Mouse (Mus musculus) liver, embryonic 14.5 days (tissue): ENCODE data around the gene Myo7a. TPM values are rescaled to one million over a fixed set of nuclear protein-coding genes. Genes with fewer than 3 reads are reported as not detected.

ENCODE experiments used
- ATAC-seq: fragments of 200-750 bp; cut with Nextera tagmentation; 2 replicates; pipeline ENCODE4 v1.8.0; 2017; ENCODE audit warnings: moderate number of reproducible peaks, mild to moderate bottlenecking, moderate library complexity; ENCODE audit not compliant: insufficient read depth
- DNase-seq, 3 experiments: peaks; one replicate each; pipeline ENCODE4 v3.0.0-alpha.2; 2012 to 2013; ENCODE audit warnings: low read depth in 3 of 3, low spot score in 3 of 3
- H3K27ac ChIP-seq: fragments of 300-500 bp; sonication (generic); 2 replicates; pipeline ENCODE4 v1.5.1; 2014; ENCODE audit warnings: moderate library complexity, mild to moderate bottlenecking, control low read depth, inconsistent platforms
- H3K27me3 ChIP-seq: fragments of 300-500 bp; sonication (generic); 2 replicates; pipeline ENCODE4 v1.6.1; 2014; ENCODE audit warnings: mild to moderate bottlenecking, low read length, moderate library complexity; ENCODE audit not compliant: control insufficient read depth, insufficient read depth
- H3K36me3 ChIP-seq: fragments of 300-500 bp; sonication (generic); replicated peaks from 2 replicates; pipeline ENCODE4 v1.6.1; 2014; ENCODE audit warnings: low read depth; ENCODE audit not compliant: control insufficient read depth, insufficient read depth
- H3K4me1 ChIP-seq, 2 experiments: fragments of 200-500 bp in 1 of 2; fragments of 300-500 bp in 1 of 2; sonication (generic) in 1 of 2; replicated peaks; 2 replicates each; pipeline ENCODE4 v1.6.1; 2012 to 2014; ENCODE audit warnings: antibody characterized with exemption in 1 of 2, inconsistent platforms in 1 of 2, low read length in 1 of 2; ENCODE audit not compliant: control insufficient read depth in 2 of 2, insufficient read depth in 2 of 2
- H3K4me2 ChIP-seq: fragments of 300-500 bp; sonication (generic); 2 replicates; pipeline ENCODE4 v1.6.1; 2014; ENCODE audit warnings: low read depth, mild to moderate bottlenecking, control low read depth, moderate library complexity
- H3K4me3 ChIP-seq, 2 experiments: fragments of 200-500 bp in 1 of 2; fragments of 300-500 bp in 1 of 2; sonication (generic) in 1 of 2; 2 replicates each; pipeline ENCODE4 v1.5.1; 2012 to 2014; ENCODE audit warnings: low read depth in 2 of 2, low read length in 2 of 2, mild to moderate bottlenecking in 2 of 2, control low read depth in 1 of 2, inconsistent platforms in 1 of 2, moderate library complexity in 1 of 2; ENCODE audit not compliant: insufficient read depth in 1 of 2
- H3K9ac ChIP-seq: fragments of 300-500 bp; sonication (generic); replicated peaks from 2 replicates; pipeline ENCODE4 v1.6.1; 2014; ENCODE audit warnings: mild to moderate bottlenecking, control low read depth, moderate library complexity
- H3K9me3 ChIP-seq: fragments of 300-500 bp; sonication (generic); 2 replicates; pipeline ENCODE4 v1.6.1; 2016; ENCODE audit warnings: low read length, mixed read lengths; ENCODE audit not compliant: control insufficient read depth
- CTCF ChIP-seq: IDR thresholded peaks from 2 replicates; pipeline ENCODE4 v1.5.1; 2016; ENCODE audit warnings: antibody characterized with exemption, low read depth, control low read depth
- EP300 ChIP-seq: IDR thresholded peaks from 2 replicates; pipeline ENCODE4 v1.6.1; 2016; ENCODE audit warnings: antibody characterized with exemption, low read depth
- WGBS: fragments of 180-500 bp; shearing (Covaris S2); extraction: QIAGEN DNeasy Blood & Tissue Kit; methylation state at CpG from one replicate; pipeline ENCODE4 v1.1.7; 2014; ENCODE audit not compliant: insufficient replicate concordance; 5-methylcytosine and 5-hydroxymethylcytosine counted together
- polyA plus RNA-seq, 2 experiments: library from polyadenylated mRNA; depleted of rRNA in 1 of 2; stranded (reverse) in 1 of 2; unstranded in 1 of 2; fragments of >200 nt; fragmentation: Nextera tagmentation in 1 of 2; extraction: Ambion mirVana in 1 of 2; gene quantifications; 2 replicates each; pipeline versions ENCODE4 v1.2.1 to v1.2.3; 2012 to 2014

Gene Myo7a
- polyA plus RNA-seq, 2 experiments = 6.6 to 10.4 TPM

- ATAC-seq = peak; percentile 49
- TF ChIP-seq EP300 = no peak
- peak; percentile 97 for TF ChIP-seq CTCF
- no peaks in the 10 kb centered on the region for H3K9me3 ChIP-seq
- no peak overlapping the region for H3K4me3 ChIP-seq
- peaks cover 20% of the 10 kb centered on the region; the same call in 1 of the 2 replicates for H3K36me3 ChIP-seq
- DNase-seq = peak in 1 of 3 experiments; percentile 60
- 4% methylated on average over 8 of the region's 8 CpGs for WGBS
- no peak overlapping the region for H3K9ac ChIP-seq
- H3K27ac ChIP-seq = peak overlapping the region; percentile 29; the same call in 1 of the 2 replicates
- no peak overlapping the region for H3K4me2 ChIP-seq
- H3K4me1 ChIP-seq = peaks cover 33 to 44% of the 10 kb centered on the region in 2 experiments
- H3K27me3 ChIP-seq = no peaks in the 10 kb centered on the region
Observed at GRCm38 (mm10) chr7:98155546-98156279, 36.4 kb upstream of the Myo7a start.

- WGBS = 73% methylated on average over 5 of the region's 5 CpGs
- TF ChIP-seq EP300 (no peak), CTCF (no peak)
- no peaks in the 10 kb centered on the region for H3K9me3 ChIP-seq
- no peak overlapping the region for H3K4me3 ChIP-seq
- H3K4me1 ChIP-seq = peaks cover 32 to 35% of the 10 kb centered on the region in 2 experiments
- H3K27me3 ChIP-seq = no peaks in the 10 kb centered on the region
- H3K4me2 ChIP-seq = no peak overlapping the region
- DNase-seq (no peak), ATAC-seq (no peak)
- peaks cover 17% of the 10 kb centered on the region; the same call in 1 of the 2 replicates for H3K36me3 ChIP-seq
- no peak overlapping the region for H3K9ac ChIP-seq
- no peak overlapping the region for H3K27ac ChIP-seq
Observed at GRCm38 (mm10) chr7:98153892-98154291, 34.6 kb upstream of the Myo7a start.

- H3K4me1 ChIP-seq = peaks cover 27 to 30% of the 10 kb centered on the region in 2 experiments
- H3K36me3 ChIP-seq = peaks cover 17% of the 10 kb centered on the region; the same call in 1 of the 2 replicates
- no peak overlapping the region for H3K27ac ChIP-seq
- ATAC-seq = no peak
- H3K4me2 ChIP-seq = no peak overlapping the region
- H3K27me3 ChIP-seq = no peaks in the 10 kb centered on the region
- no peak overlapping the region for H3K4me3 ChIP-seq
- no peaks in the 10 kb centered on the region for H3K9me3 ChIP-seq
- 51% methylated on average over 3 of the region's 3 CpGs for WGBS
- DNase-seq = no peak
- no peak overlapping the region for H3K9ac ChIP-seq
- TF ChIP-seq EP300 (no peak), CTCF (peak; percentile 48)
Observed at GRCm38 (mm10) chr7:98153345-98153744, 34.0 kb upstream of the Myo7a start.

- Histone ChIP-seq H3K9me3 (no peaks in the 10 kb centered on the region), H3K36me3 (peaks cover 18% of the 10 kb centered on the region), H3K4me3 (no peak overlapping the region), H3K27me3 (no peaks in the 10 kb centered on the region), H3K4me2 (no peak overlapping the region), H3K27ac (no peak overlapping the region), H3K9ac (no peak overlapping the region), H3K4me1 (peaks cover 17 to 20% of the 10 kb centered on the region in 2 experiments)
- DNase-seq (no peak), ATAC-seq (no peak)
- TF ChIP-seq EP300 = no peak
- 77% methylated on average over 8 of the region's 8 CpGs for WGBS
Observed at GRCm38 (mm10) chr7:98152400-98152799, 33.1 kb upstream of the Myo7a start.

- Histone ChIP-seq H3K27ac (no peak overlapping the region), H3K4me2 (no peak overlapping the region), H3K27me3 (no peaks in the 10 kb centered on the region), H3K36me3 (peaks cover 13% of the 10 kb centered on the region), H3K9ac (no peak overlapping the region), H3K9me3 (no peaks in the 10 kb centered on the region), H3K4me3 (no peak overlapping the region), H3K4me1 (peaks cover 0 to 3% of the 10 kb centered on the region in 2 experiments; a peak in 1 of 4 replicates)
- ATAC-seq (peak; percentile 2; the same call in 1 of the 2 replicates), DNase-seq (no peak)
- TF ChIP-seq EP300 (no peak), CTCF (peak; percentile 51)
- 58% methylated on average over 5 of the region's 5 CpGs for WGBS
Observed at GRCm38 (mm10) chr7:98150525-98150924, 31.2 kb upstream of the Myo7a start.
